Mouse (Mus musculus) forebrain, embryonic 15.5 days (tissue): Measurements from ENCODE around the gene Gabrr2. TPM values are rescaled to one million over a fixed set of nuclear protein-coding genes. Genes with fewer than 3 reads are reported as not detected.
"Not testable (repeated sequence)": the region's sequence is repeated elsewhere in the genome, so short reads cannot be mapped to it uniquely, and the experiment has no call there.

Experiments
- ATAC-seq: fragments of 200-750 bp; cut with Nextera tagmentation; replicated peaks from 2 replicates; pipeline ENCODE4 v1.8.0; 2017; ENCODE audit warnings: mild to moderate bottlenecking, moderate TSS enrichment, moderate library complexity
- H3K27ac ChIP-seq: fragments of 300-500 bp; sonication (generic); replicated peaks from 2 replicates; pipeline ENCODE4 v1.5.1; 2015; ENCODE audit warnings: mild to moderate bottlenecking, inconsistent platforms
- H3K27me3 ChIP-seq: fragments of 300-500 bp; sonication (generic); 2 replicates; pipeline ENCODE4 v1.6.1; 2015; ENCODE audit warnings: inconsistent platforms
- H3K36me3 ChIP-seq: fragments of 300-500 bp; sonication (generic); 2 replicates; pipeline ENCODE4 v1.6.1; 2015; ENCODE audit warnings: mild to moderate bottlenecking, inconsistent platforms
- H3K4me1 ChIP-seq: fragments of 300-500 bp; sonication (generic); 2 replicates; pipeline ENCODE4 v1.6.1; 2015; ENCODE audit warnings: inconsistent platforms
- H3K4me2 ChIP-seq: fragments of 300-500 bp; sonication (generic); replicated peaks from 2 replicates; pipeline ENCODE4 v1.6.1; 2015; ENCODE audit warnings: mild to moderate bottlenecking, inconsistent platforms
- H3K4me3 ChIP-seq: fragments of 300-500 bp; sonication (generic); 2 replicates; pipeline ENCODE4 v1.5.1; 2015; ENCODE audit warnings: mild to moderate bottlenecking, inconsistent platforms
- H3K9ac ChIP-seq: fragments of 300-500 bp; sonication (generic); replicated peaks from 2 replicates; pipeline ENCODE4 v1.6.1; 2015; ENCODE audit warnings: mild to moderate bottlenecking, inconsistent platforms
- H3K9me3 ChIP-seq: fragments of 300-500 bp; sonication (generic); 2 replicates; pipeline ENCODE4 v1.6.1; 2016; ENCODE audit warnings: inconsistent platforms
- WGBS: fragments of 180-500 bp; shearing (Covaris S2); methylation state at CpG from one replicate; pipeline ENCODE4 v1.1.7; 2015; ENCODE audit warnings: mixed read lengths; 5-methylcytosine and 5-hydroxymethylcytosine counted together
- polyA plus RNA-seq: library from polyadenylated mRNA; unstranded; fragments of >200 nt; fragmentation: Nextera tagmentation; extraction: Ambion mirVana; gene quantifications from 2 replicates; pipeline ENCODE4 v1.2.1, GENCODE M21; 2015

Gene Gabrr2
- polyA plus RNA-seq, 1 experiment from 2014 or later = 0.48 TPM

- not testable (repeated sequence) for H3K9me3 ChIP-seq, H3K36me3 ChIP-seq, H3K27ac ChIP-seq, H3K4me1 ChIP-seq, H3K9ac ChIP-seq, H3K4me3 ChIP-seq, H3K27me3 ChIP-seq, H3K4me2 ChIP-seq
- peak; percentile 66; the same call in 1 of the 2 replicates for ATAC-seq
- WGBS = 6% methylated on average over 3 of the region's 3 CpGs
Observed at GRCm38 (mm10) chr4:33119118-33119517, 56.3 kb downstream of the Gabrr2 start.

- Histone ChIP-seq H3K27me3 (no peaks in the 10 kb centered on the region), H3K4me3 (no peak overlapping the region), H3K9ac (no peak overlapping the region), H3K4me2 (no peak overlapping the region), H3K4me1 (no peaks in the 10 kb centered on the region), H3K9me3 (no peaks in the 10 kb centered on the region), H3K27ac (no peak overlapping the region), H3K36me3 (no peaks in the 10 kb centered on the region)
- WGBS = 84% methylated on average over 6 of the region's 6 CpGs
- no peak for ATAC-seq
Observed at GRCm38 (mm10) chr4:33124493-33124892, 61.7 kb downstream of the Gabrr2 start.

- peak; percentile 26; the same call in 1 of the 2 replicates for ATAC-seq
- no peak overlapping the region for H3K4me2 ChIP-seq
- no peaks in the 10 kb centered on the region for H3K36me3 ChIP-seq
- no peaks in the 10 kb centered on the region for H3K4me1 ChIP-seq
- 50% methylated on average over 10 of the region's 10 CpGs for WGBS
- no peaks in the 10 kb centered on the region for H3K27me3 ChIP-seq
- H3K27ac ChIP-seq = no peak overlapping the region
- H3K9ac ChIP-seq = no peak overlapping the region
- no peak overlapping the region for H3K4me3 ChIP-seq
- no peaks in the 10 kb centered on the region for H3K9me3 ChIP-seq
Observed at GRCm38 (mm10) chr4:33125409-33126084, 62.7 kb downstream of the Gabrr2 start.

- Histone ChIP-seq H3K4me3 (no peak within 1 kb of the TSS), H3K9me3 (no peaks in the 10 kb centered on the region), H3K36me3 (no peaks in the 10 kb centered on the region), H3K27ac (no peak within 1 kb of the TSS), H3K9ac (no peak within 1 kb of the TSS), H3K27me3 (no peaks in the 10 kb centered on the region), H3K4me1 (no peaks in the 10 kb centered on the region), H3K4me2 (no peak within 1 kb of the TSS)
- ATAC-seq = no peak
- 79% methylated on average over 11 of the region's 11 CpGs for WGBS
Observed at GRCm38 (mm10) chr4:33132221-33132620, 69.4 kb downstream of the Gabrr2 start, which contains the start of gene Gabrr1. Gene Gabrr1 (plus strand): TSS chr4:33132521.

Other genes with a start within 250 kb of the Gabrr2 start
- 35.9 and 36.0 TPM in 2 replicates for gene Ankrd6, start 112.2 kb upstream of the Gabrr2 start, polyA plus RNA-seq
- 23.7 and 26.6 TPM in 2 replicates for gene Rragd, start 80.0 kb upstream of the Gabrr2 start, polyA plus RNA-seq
- 46.0 and 49.2 TPM in 2 replicates for gene Ube2j1, start 31.6 kb upstream of the Gabrr2 start, polyA plus RNA-seq
- gene Gabrr1, start 69.5 kb downstream of the Gabrr2 start, polyA plus RNA-seq = 0.08 and 0.14 TPM in 2 replicates
- gene Pm20d2, start 126.7 kb downstream of the Gabrr2 start, polyA plus RNA-seq = 2.5 and 3.0 TPM in 2 replicates
- gene Srsf12, start 146.0 kb downstream of the Gabrr2 start, polyA plus RNA-seq = 30.9 and 33.9 TPM in 2 replicates
- 95.2 and 97.1 TPM in 2 replicates for gene Pnrc1, start 227.2 kb downstream of the Gabrr2 start, polyA plus RNA-seq
- gene Rngtt, start 247.3 kb downstream of the Gabrr2 start, polyA plus RNA-seq = 31.9 TPM in 2 replicates